Mouse (Mus musculus) ES-Bruce4 (cell line): ENCODE measurements at regions not wholly inside any gene's neighbourhood (a gene's known extent, or its start where the extent isn't known, plus 50 kb on each side); places are given as distances from the start of the nearest gene placed in this dataset.

Experiments used
- H3K27ac ChIP-seq: 2 replicates; pipeline ENCODE4 v1.5.1; 2012; ENCODE audit warnings: low read length, inconsistent platforms; ENCODE audit not compliant: insufficient read depth
- H3K27me3 ChIP-seq: 2 replicates; pipeline ENCODE4 v1.6.1; 2012; ENCODE audit warnings: mild to moderate bottlenecking, low read length, inconsistent platforms; ENCODE audit not compliant: control insufficient read depth, poor library complexity, insufficient read depth, severe bottlenecking
- H3K36me3 ChIP-seq: 2 replicates; pipeline ENCODE4 v1.6.1; 2012; ENCODE audit warnings: inconsistent platforms, mild to moderate bottlenecking, low read length, moderate library complexity; ENCODE audit not compliant: control insufficient read depth, poor library complexity, insufficient read depth, severe bottlenecking
- H3K4me1 ChIP-seq: one replicate; pipeline ENCODE4 v1.8.1; 2011; ENCODE audit warnings: low read length; ENCODE audit not compliant: control insufficient read depth, insufficient read depth
- H3K4me3 ChIP-seq: 2 replicates; pipeline ENCODE4 v1.5.1; 2011; ENCODE audit warnings: low read depth, mild to moderate bottlenecking, low read length
- H3K9ac ChIP-seq: 2 replicates; pipeline ENCODE4 v1.6.1; 2012; ENCODE audit warnings: low read depth, mild to moderate bottlenecking, inconsistent platforms; ENCODE audit not compliant: poor library complexity, severe bottlenecking
- H3K9me3 ChIP-seq: replicated peaks from 2 replicates; pipeline ENCODE4 v1.6.1; 2012; ENCODE audit warnings: mild to moderate bottlenecking, low read length, inconsistent platforms; ENCODE audit not compliant: control insufficient read depth, poor library complexity, insufficient read depth, severe bottlenecking
- CTCF ChIP-seq: IDR thresholded peaks from one replicate; pipeline ENCODE4 v1.8.1; 2011; ENCODE audit warnings: low read depth, low read length
- EP300 ChIP-seq: IDR thresholded peaks from 2 replicates; pipeline ENCODE4 v1.6.1; 2011; ENCODE audit warnings: low read depth, low read length; ENCODE audit not compliant: insufficient read depth
- POLR2A ChIP-seq: IDR thresholded peaks from one replicate; pipeline ENCODE4 v1.8.1; 2011; ENCODE audit warnings: low read length; ENCODE audit not compliant: insufficient read depth

DNA sequence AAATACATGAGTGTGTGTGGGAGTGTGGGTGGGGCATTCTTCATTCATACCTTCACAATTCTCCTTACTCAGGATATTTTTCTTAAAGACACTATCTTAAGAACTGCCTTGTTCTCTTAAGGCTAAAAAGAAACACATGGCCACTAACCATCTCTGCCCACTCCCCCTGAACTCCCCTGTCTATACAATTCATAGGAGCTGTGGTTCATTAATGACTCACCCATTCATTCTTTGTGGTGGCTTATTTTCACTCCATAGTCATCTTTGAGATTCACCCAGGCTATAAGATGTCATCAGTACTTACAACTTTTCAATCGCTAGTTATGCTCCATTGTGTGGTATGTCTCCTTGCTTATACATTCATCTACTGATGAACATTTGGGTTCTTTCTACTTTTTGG is 97.7 kb upstream of the Spred1 start:
- Histone ChIP-seq H3K27ac (no peak overlapping the region), H3K4me1 (no peaks in the 10 kb centered on the region), H3K36me3 (no peaks in the 10 kb centered on the region), H3K4me3 (no peak overlapping the region), H3K9me3 (no peaks in the 10 kb centered on the region), H3K9ac (no peak overlapping the region), H3K27me3 (no peaks in the 10 kb centered on the region)
- TF ChIP-seq CTCF = no peak
- no peak for TF ChIP-seq EP300
- TF ChIP-seq POLR2A = no peak

DNA sequence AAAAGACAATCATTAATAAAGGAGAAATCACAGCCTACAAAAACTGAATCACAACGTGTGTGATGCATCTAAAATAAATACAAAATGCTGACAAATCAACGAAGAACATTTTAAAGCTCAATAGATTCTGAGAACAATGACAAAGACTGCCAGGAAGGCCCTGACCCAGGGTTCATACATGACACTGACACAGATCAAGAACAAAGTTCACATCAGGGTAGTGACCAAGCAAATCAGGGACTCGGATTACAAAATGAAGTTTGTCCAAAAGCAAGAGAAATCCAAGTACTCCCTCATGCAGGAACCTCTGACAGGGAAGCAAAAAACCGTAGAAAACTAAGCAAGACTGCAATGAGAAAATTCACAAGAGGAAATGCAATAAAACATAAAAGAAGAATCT is 94.1 kb upstream of the Spred1 start:
- H3K27me3 ChIP-seq = no peaks in the 10 kb centered on the region
- H3K9me3 ChIP-seq = no peaks in the 10 kb centered on the region
- H3K4me3 ChIP-seq = no peak overlapping the region
- no peak overlapping the region for H3K27ac ChIP-seq
- no peak for TF ChIP-seq CTCF
- no peaks in the 10 kb centered on the region for H3K4me1 ChIP-seq
- no peak overlapping the region for H3K9ac ChIP-seq
- no peaks in the 10 kb centered on the region for H3K36me3 ChIP-seq

DNA sequence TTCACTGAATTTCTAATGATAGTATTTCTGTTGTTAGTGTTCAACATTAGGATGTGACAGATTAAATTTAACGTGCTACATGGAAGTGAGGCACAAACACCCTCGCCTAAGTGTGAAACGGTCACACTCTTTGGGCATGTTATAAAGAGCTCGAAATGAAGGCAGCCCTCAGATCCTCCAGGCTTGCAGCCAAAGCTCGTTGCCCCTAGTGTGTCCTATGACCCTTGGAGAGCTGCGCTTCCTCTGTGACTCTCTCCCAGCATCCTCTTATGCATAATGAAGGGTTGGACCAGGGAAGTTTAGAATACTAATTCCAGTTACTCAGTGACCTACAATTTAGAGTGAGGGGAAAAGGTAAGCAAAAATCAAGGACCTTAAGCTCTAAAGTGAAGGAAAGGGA is 92.4 kb upstream of the Spred1 start:
- no peaks in the 10 kb centered on the region for H3K27me3 ChIP-seq
- H3K9me3 ChIP-seq = no peaks in the 10 kb centered on the region
- TF ChIP-seq CTCF = no peak
- no peak for TF ChIP-seq POLR2A
- no peak for TF ChIP-seq EP300
- H3K4me3 ChIP-seq = no peak overlapping the region
- no peaks in the 10 kb centered on the region for H3K36me3 ChIP-seq
- H3K4me1 ChIP-seq = no peaks in the 10 kb centered on the region
- no peak overlapping the region for H3K9ac ChIP-seq
- H3K27ac ChIP-seq = no peak overlapping the region

DNA sequence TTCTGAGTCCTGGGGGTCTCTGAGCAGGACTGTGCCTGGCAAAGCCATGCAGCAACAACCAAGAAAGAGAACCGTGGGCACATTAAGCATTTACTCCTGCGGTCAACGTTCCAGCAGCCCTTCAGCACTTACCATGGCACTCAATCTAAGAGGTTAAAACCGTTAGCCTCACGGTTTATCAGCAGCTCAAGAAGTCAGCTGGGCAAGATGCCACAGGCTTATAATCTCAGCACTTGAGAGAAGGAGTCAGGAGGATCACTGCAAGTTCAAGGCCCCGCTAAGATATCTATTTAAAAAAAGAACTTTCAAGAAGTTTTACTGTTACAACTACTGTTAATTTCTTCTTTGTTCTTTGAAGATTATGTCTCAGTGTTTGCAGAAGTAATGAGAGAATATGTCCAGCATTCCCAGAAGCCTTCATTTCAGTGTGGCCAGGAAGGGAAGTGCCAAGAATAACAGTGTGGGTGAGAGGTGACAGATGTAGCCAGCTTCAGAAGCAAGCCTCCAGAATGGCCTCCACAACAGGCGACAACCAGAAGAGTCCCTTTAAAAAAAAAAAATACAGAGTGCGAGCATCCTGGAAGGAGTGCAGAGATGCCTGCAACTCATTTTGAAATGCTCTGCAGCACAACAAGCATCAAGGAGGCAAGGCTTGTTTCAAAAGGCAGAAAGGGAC is 84.8 kb upstream of the Spred1 start:
- no peak overlapping the region for H3K9ac ChIP-seq
- no peaks in the 10 kb centered on the region for H3K4me1 ChIP-seq
- H3K4me3 ChIP-seq = no peak overlapping the region
- H3K27me3 ChIP-seq = no peaks in the 10 kb centered on the region
- no peaks in the 10 kb centered on the region for H3K36me3 ChIP-seq
- H3K9me3 ChIP-seq = no peaks in the 10 kb centered on the region; the same call in 1 of the 2 replicates
- no peak for TF ChIP-seq EP300
- H3K27ac ChIP-seq = no peak overlapping the region

- no peak for TF ChIP-seq EP300
- no peak for TF ChIP-seq POLR2A
- TF ChIP-seq CTCF = no peak
- Histone ChIP-seq H3K4me3 (no peak overlapping the region), H3K27me3 (no peaks in the 10 kb centered on the region), H3K9me3 (no peaks in the 10 kb centered on the region), H3K27ac (no peak overlapping the region), H3K36me3 (no peaks in the 10 kb centered on the region), H3K4me1 (no peaks in the 10 kb centered on the region), H3K9ac (no peak overlapping the region)
Measured at GRCm38 (mm10) chr2:117040211-117040610, 81.0 kb upstream of the Spred1 start.

DNA sequence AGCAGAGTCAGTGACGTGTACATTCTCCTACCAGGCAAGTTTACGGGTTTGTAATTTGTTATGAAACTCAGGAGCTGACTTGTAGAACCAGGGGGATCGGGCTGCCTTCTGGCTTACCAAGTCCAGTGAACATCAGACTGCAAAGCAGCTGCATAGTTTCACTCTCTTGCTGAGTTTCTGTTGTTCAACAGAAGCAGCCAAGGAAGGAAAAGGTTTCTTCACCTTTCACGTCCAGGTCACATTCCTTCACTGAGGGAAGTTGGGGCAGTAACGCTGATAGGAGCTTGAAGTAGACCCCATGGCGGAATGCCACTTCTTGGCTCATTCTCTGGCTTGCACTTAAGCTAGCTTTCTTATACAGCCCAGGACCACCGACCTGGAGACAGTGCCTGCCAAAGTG is 77.3 kb upstream of the Spred1 start:
- H3K9me3 ChIP-seq = no peaks in the 10 kb centered on the region
- no peak overlapping the region for H3K27ac ChIP-seq
- H3K4me1 ChIP-seq = no peaks in the 10 kb centered on the region
- H3K4me3 ChIP-seq = no peak overlapping the region
- H3K36me3 ChIP-seq = no peaks in the 10 kb centered on the region
- no peak overlapping the region for H3K9ac ChIP-seq
- no peaks in the 10 kb centered on the region for H3K27me3 ChIP-seq
- TF ChIP-seq CTCF (no peak), POLR2A (no peak), EP300 (no peak)

GRCm38 (mm10) chr2:117048290-117048730 is 72.9 kb upstream of the Spred1 start:
- Histone ChIP-seq H3K9ac (no peak overlapping the region), H3K36me3 (no peaks in the 10 kb centered on the region), H3K9me3 (peaks cover 5% of the 10 kb centered on the region; the same call in 1 of the 2 replicates), H3K4me1 (no peaks in the 10 kb centered on the region), H3K27ac (no peak overlapping the region), H3K27me3 (no peaks in the 10 kb centered on the region), H3K4me3 (no peak overlapping the region)
- TF ChIP-seq POLR2A = no peak
- no peak for TF ChIP-seq CTCF
- TF ChIP-seq EP300 = no peak
